Mouse (Mus musculus) sigmoid colon, adult 10 weeks (tissue): ENCODE results near the gene Rps19. TPM values are rescaled to one million over a fixed set of nuclear protein-coding genes. Genes with fewer than 3 reads are reported as not detected.

ENCODE experiments used
- polyA plus RNA-seq: library from polyadenylated mRNA; stranded (reverse); fragments of 350-450 nt; fragmentation: Illumina TruSeq; extraction: RNeasy Lipid Tissue Mini Kit (QIAGEN cat#74804); gene quantifications from one replicate; pipeline ENCODE4 v1.2.3, GENCODE M21; 2014; ENCODE audit warnings: low read depth, low replicate concordance

Rps19 gene
- 24.5 TPM for polyA plus RNA-seq

GRCm38 (mm10) chr7:24883896-24884692 is at the start of gene Rps19:
TSS of gene Rps19 (plus strand) at chr7:24884371.

GRCm38 (mm10) chr7:24861913-24862312 is 22.3 kb upstream of the Rps19 start, which contains the start of gene Gm9844:
TSS of gene Gm9844 (plus strand) at chr7:24862213.

GRCm38 (mm10) chr7:24869532-24870165 is 14.5 kb upstream of the Rps19 start, which contains the start of the genes Lypd4 and Dmrtc2:
TSS of gene Lypd4 (minus strand) at chr7:24869941.
TSS of gene Dmrtc2 (plus strand) at chr7:24870057.

GRCm38 (mm10) chr7:24897224-24897623 is 13.1 kb downstream of the Rps19 start, which contains the start of gene Cd79a:
TSS of gene Cd79a (plus strand) at chr7:24897381.

GRCm38 (mm10) chr7:24902630-24903443 is 18.7 kb downstream of the Rps19 start, which contains the start of gene Arhgef1:
TSS of gene Arhgef1 (plus strand) at chr7:24902912.

Other genes with a start within 250 kb of the Rps19 start
- gene Lypd3, start 247.8 kb upstream of the Rps19 start, polyA plus RNA-seq: not detected
- gene Tex101, start 207.7 kb upstream of the Rps19 start, polyA plus RNA-seq: not detected
- gene BC049730, start 175.1 kb upstream of the Rps19 start, polyA plus RNA-seq: not detected
- gene Gm4763, start 157.5 kb upstream of the Rps19 start, polyA plus RNA-seq: not detected
- 7.5 TPM for gene Cd177, start 124.1 kb upstream of the Rps19 start, polyA plus RNA-seq
- 116 TPM for gene Ceacam10, start 107.2 kb upstream of the Rps19 start, polyA plus RNA-seq
- gene Gm9844, start 22.2 kb upstream of the Rps19 start, polyA plus RNA-seq: not detected
- not detected for gene Lypd4, start 14.4 kb upstream of the Rps19 start, polyA plus RNA-seq
- gene Dmrtc2, start 14.3 kb upstream of the Rps19 start, polyA plus RNA-seq: not detected
- gene Cd79a, start 13.0 kb downstream of the Rps19 start, polyA plus RNA-seq: 1.3 TPM
- 1.7 TPM for gene Arhgef1, start 18.5 kb downstream of the Rps19 start, polyA plus RNA-seq
- not detected for gene Gm4881, start 60.1 kb downstream of the Rps19 start, polyA plus RNA-seq
- not detected for gene Rabac1, start 88.4 kb downstream of the Rps19 start, polyA plus RNA-seq
- gene Atp1a3, start 121.6 kb downstream of the Rps19 start, polyA plus RNA-seq: not detected
- gene Grik5, start 188.0 kb downstream of the Rps19 start, polyA plus RNA-seq: 0.63 TPM
- gene Zfp574, start 188.2 kb downstream of the Rps19 start, polyA plus RNA-seq: 0.95 TPM